Mouse (Mus musculus) liver, embryonic 12.5 days (tissue): ENCODE data around the gene Col23a1. TPM values are rescaled to one million over a fixed set of nuclear protein-coding genes. Genes with fewer than 3 reads are reported as not detected.

Source experiments
- ATAC-seq: fragments of 200-750 bp; cut with Nextera tagmentation; 2 replicates; pipeline ENCODE4 v1.8.0; 2017; ENCODE audit warnings: moderate number of reproducible peaks, mild to moderate bottlenecking, moderate library complexity
- H3K27ac ChIP-seq: fragments of 300-500 bp; sonication (generic); 2 replicates; pipeline ENCODE4 v1.5.1; 2016; ENCODE audit warnings: mild to moderate bottlenecking
- H3K27me3 ChIP-seq: fragments of 300-500 bp; sonication (generic); replicated peaks from 2 replicates; pipeline ENCODE4 v1.6.1; 2016; ENCODE audit warnings: mild to moderate bottlenecking, moderate library complexity
- H3K36me3 ChIP-seq: fragments of 300-500 bp; sonication (generic); 2 replicates; pipeline ENCODE4 v1.6.1; 2016; ENCODE audit warnings: mild to moderate bottlenecking, moderate library complexity
- H3K4me1 ChIP-seq: fragments of 300-500 bp; sonication (generic); 2 replicates; pipeline ENCODE4 v1.6.1; 2016
- H3K4me2 ChIP-seq: fragments of 300-500 bp; sonication (generic); 2 replicates; pipeline ENCODE4 v1.6.1; 2016; ENCODE audit warnings: mild to moderate bottlenecking, moderate library complexity
- H3K4me3 ChIP-seq: fragments of 300-500 bp; sonication (generic); 2 replicates; pipeline ENCODE4 v1.5.1; 2016; ENCODE audit warnings: mild to moderate bottlenecking, moderate library complexity
- H3K9ac ChIP-seq: fragments of 300-500 bp; sonication (generic); 2 replicates; pipeline ENCODE4 v1.6.1; 2016; ENCODE audit warnings: mild to moderate bottlenecking, moderate library complexity
- H3K9me3 ChIP-seq: fragments of 300-500 bp; sonication (generic); replicated peaks from 2 replicates; pipeline ENCODE4 v1.6.1; 2016; ENCODE audit warnings: mild to moderate bottlenecking, moderate library complexity
- WGBS: fragments of 180-500 bp; shearing (Covaris S2); methylation state at CpG from one replicate; pipeline ENCODE4 v1.1.7; 2016; ENCODE audit not compliant: insufficient replicate concordance; 5-methylcytosine and 5-hydroxymethylcytosine counted together
- polyA plus RNA-seq: library from polyadenylated mRNA; unstranded; fragments of >200 nt; fragmentation: Nextera tagmentation; extraction: Ambion mirVana; gene quantifications from 2 replicates; pipeline ENCODE4 v1.2.1, GENCODE M21; 2016

Gene Col23a1
- polyA plus RNA-seq, 1 experiment from 2014 or later, result 0.79 TPM

- Histone ChIP-seq H3K36me3 (no peaks in the 10 kb centered on the region), H3K27ac (peak overlapping the region; percentile 89), H3K4me3 (no peak overlapping the region), H3K9ac (no peak overlapping the region; the same call in 1 of the 2 replicates), H3K4me2 (peak overlapping the region; percentile 55), H3K9me3 (peaks cover 3% of the 10 kb centered on the region; the same call in 1 of the 2 replicates), H3K4me1 (peaks cover 51% of the 10 kb centered on the region), H3K27me3 (no peaks in the 10 kb centered on the region)
- WGBS, result 74% methylated on average over 7 of the region's 7 CpGs
- no peak for ATAC-seq
These were observed 154.9 kb downstream of the Col23a1 start for GRCm38 (mm10) chr11:51444649-51445048.

GRCm38 (mm10) chr11:51446711-51447425, 157.1 kb downstream of the Col23a1 start:
- 38% methylated on average over 6 of the region's 6 CpGs for WGBS
- ATAC-seq, result peak; percentile 66
- Histone ChIP-seq H3K9ac (peak overlapping the region; percentile 9; the same call in 1 of the 2 replicates), H3K4me3 (no peak overlapping the region), H3K36me3 (no peaks in the 10 kb centered on the region), H3K27ac (peak overlapping the region; percentile 52), H3K4me2 (peak overlapping the region; percentile 8; the same call in 1 of the 2 replicates), H3K27me3 (no peaks in the 10 kb centered on the region), H3K4me1 (peaks cover 51% of the 10 kb centered on the region), H3K9me3 (peaks cover 3% of the 10 kb centered on the region; the same call in 1 of the 2 replicates)

- no peak for ATAC-seq
- Histone ChIP-seq H3K36me3 (no peaks in the 10 kb centered on the region), H3K4me2 (no peak overlapping the region), H3K27ac (no peak overlapping the region), H3K9ac (no peak overlapping the region), H3K9me3 (no peaks in the 10 kb centered on the region), H3K27me3 (0 out of 2 replicates have a peak, but pooled peaks cover 7% of the 10 kb centered on the region), H3K4me1 (peaks cover 38% of the 10 kb centered on the region), H3K4me3 (no peak overlapping the region)
- WGBS, result 71% methylated on average over 4 of the region's 4 CpGs
These were observed 158.5 kb downstream of the Col23a1 start for GRCm38 (mm10) chr11:51448256-51448655.

GRCm38 (mm10) chr11:51448680-51449079, 159.0 kb downstream of the Col23a1 start:
- Histone ChIP-seq H3K4me3 (no peak overlapping the region), H3K9me3 (no peaks in the 10 kb centered on the region), H3K4me2 (no peak overlapping the region), H3K27ac (no peak overlapping the region), H3K36me3 (no peaks in the 10 kb centered on the region), H3K27me3 (0 out of 2 replicates have a peak, but pooled peaks cover 10% of the 10 kb centered on the region), H3K4me1 (peaks cover 33% of the 10 kb centered on the region), H3K9ac (no peak overlapping the region)
- ATAC-seq, result no peak
- 62% methylated on average over 4 of the region's 4 CpGs for WGBS

GRCm38 (mm10) chr11:51449881-51450280, 160.2 kb downstream of the Col23a1 start:
- no peak overlapping the region for H3K27ac ChIP-seq
- no peak for ATAC-seq
- H3K9me3 ChIP-seq, result no peaks in the 10 kb centered on the region
- no peak overlapping the region for H3K4me3 ChIP-seq
- H3K36me3 ChIP-seq, result no peaks in the 10 kb centered on the region
- 70% methylated on average over 7 of the region's 7 CpGs for WGBS
- H3K27me3 ChIP-seq, result 0 out of 2 replicates have a peak, but pooled peaks cover 13% of the 10 kb centered on the region
- no peak overlapping the region for H3K4me2 ChIP-seq
- no peak overlapping the region for H3K9ac ChIP-seq
- peaks cover 21% of the 10 kb centered on the region for H3K4me1 ChIP-seq

GRCm38 (mm10) chr11:51451281-51451680, 161.6 kb downstream of the Col23a1 start:
- peaks cover 11% of the 10 kb centered on the region for H3K4me1 ChIP-seq
- H3K36me3 ChIP-seq, result no peaks in the 10 kb centered on the region
- H3K27me3 ChIP-seq, result 0 out of 2 replicates have a peak, but pooled peaks cover 13% of the 10 kb centered on the region
- no peaks in the 10 kb centered on the region for H3K9me3 ChIP-seq
- no peak overlapping the region for H3K4me3 ChIP-seq
- 85% methylated on average over 5 of the region's 5 CpGs for WGBS
- H3K27ac ChIP-seq, result no peak overlapping the region
- no peak overlapping the region for H3K9ac ChIP-seq
- no peak for ATAC-seq
- no peak overlapping the region for H3K4me2 ChIP-seq

- Histone ChIP-seq H3K27me3 (peaks cover 13% of the 10 kb centered on the region; the same call in 1 of the 2 replicates), H3K9ac (no peak overlapping the region), H3K36me3 (no peaks in the 10 kb centered on the region), H3K4me3 (no peak overlapping the region), H3K27ac (no peak overlapping the region), H3K9me3 (no peaks in the 10 kb centered on the region), H3K4me2 (no peak overlapping the region), H3K4me1 (peaks cover 5% of the 10 kb centered on the region)
- WGBS, result 66% methylated on average over 7 of the region's 7 CpGs
- ATAC-seq, result no peak
These were observed 162.2 kb downstream of the Col23a1 start for GRCm38 (mm10) chr11:51451925-51452324.

- H3K27me3 ChIP-seq, result peaks cover 13% of the 10 kb centered on the region; the same call in 1 of the 2 replicates
- WGBS, result 69% methylated on average over 9 of the region's 9 CpGs
- no peak overlapping the region for H3K9ac ChIP-seq
- H3K36me3 ChIP-seq, result no peaks in the 10 kb centered on the region
- H3K9me3 ChIP-seq, result no peaks in the 10 kb centered on the region
- no peak overlapping the region for H3K27ac ChIP-seq
- H3K4me1 ChIP-seq, result no peaks in the 10 kb centered on the region
- H3K4me2 ChIP-seq, result no peak overlapping the region
- H3K4me3 ChIP-seq, result no peak overlapping the region
- no peak for ATAC-seq
These were observed 164.0 kb downstream of the Col23a1 start for GRCm38 (mm10) chr11:51453742-51454141.

- Histone ChIP-seq H3K4me3 (no peak overlapping the region), H3K9ac (no peak overlapping the region), H3K4me1 (no peaks in the 10 kb centered on the region), H3K27ac (no peak overlapping the region), H3K9me3 (no peaks in the 10 kb centered on the region), H3K27me3 (peaks cover 13% of the 10 kb centered on the region; the same call in 1 of the 2 replicates), H3K4me2 (no peak overlapping the region), H3K36me3 (no peaks in the 10 kb centered on the region)
- ATAC-seq, result no peak
These were observed 165.8 kb downstream of the Col23a1 start for GRCm38 (mm10) chr11:51455501-51455900.

- Histone ChIP-seq H3K4me2 (no peak overlapping the region), H3K4me1 (no peaks in the 10 kb centered on the region), H3K36me3 (no peaks in the 10 kb centered on the region), H3K4me3 (no peak overlapping the region), H3K9ac (no peak overlapping the region), H3K9me3 (no peaks in the 10 kb centered on the region), H3K27me3 (peaks cover 12% of the 10 kb centered on the region; the same call in 1 of the 2 replicates), H3K27ac (no peak overlapping the region)
- ATAC-seq, result no peak
- WGBS, result 34% methylated on average over 5 of the region's 5 CpGs
These were observed 167.9 kb downstream of the Col23a1 start for GRCm38 (mm10) chr11:51457624-51458023.

- Histone ChIP-seq H3K9me3 (no peaks in the 10 kb centered on the region), H3K27ac (no peak overlapping the region), H3K9ac (no peak overlapping the region), H3K4me3 (no peak overlapping the region), H3K27me3 (peaks cover 2% of the 10 kb centered on the region; the same call in 1 of the 2 replicates), H3K4me1 (no peaks in the 10 kb centered on the region), H3K36me3 (no peaks in the 10 kb centered on the region), H3K4me2 (no peak overlapping the region)
- WGBS, result 53% methylated on average over 4 of the region's 4 CpGs
- no peak for ATAC-seq
These were observed 168.9 kb downstream of the Col23a1 start for GRCm38 (mm10) chr11:51458649-51459048.

- no peak for ATAC-seq
- Histone ChIP-seq H3K9me3 (no peaks in the 10 kb centered on the region), H3K36me3 (no peaks in the 10 kb centered on the region), H3K9ac (no peak overlapping the region), H3K27ac (no peak overlapping the region), H3K4me3 (no peak overlapping the region), H3K27me3 (no peaks in the 10 kb centered on the region; the same call in 1 of the 2 replicates), H3K4me1 (no peaks in the 10 kb centered on the region), H3K4me2 (no peak overlapping the region)
- 71% methylated on average over 8 of the region's 8 CpGs for WGBS
These were observed 169.9 kb downstream of the Col23a1 start for GRCm38 (mm10) chr11:51459569-51460043.
